Mouse (Mus musculus) embryonic fibroblast, embryonic 13.5 days (primary cell): ENCODE results near the gene Rnf2. TPM values are rescaled to one million over a fixed set of nuclear protein-coding genes. Genes with fewer than 3 reads are reported as not detected.

Experiments used
- H3K27ac ChIP-seq: 2 replicates; pipeline ENCODE4 v1.5.1; 2012; ENCODE audit warnings: low read length, control low read depth, inconsistent platforms; ENCODE audit not compliant: insufficient read depth
- H3K4me1 ChIP-seq: 2 replicates; pipeline ENCODE4 v1.6.1; 2011; ENCODE audit warnings: low read length; ENCODE audit not compliant: control insufficient read depth, insufficient read depth
- H3K4me3 ChIP-seq: 2 replicates; pipeline ENCODE4 v1.5.1; 2011; ENCODE audit warnings: mild to moderate bottlenecking, control low read depth, low read length; ENCODE audit not compliant: insufficient read depth
- CTCF ChIP-seq: IDR thresholded peaks from 2 replicates; pipeline ENCODE4 v1.5.1; 2011; ENCODE audit warnings: mild to moderate bottlenecking, control low read depth, low read length, moderate library complexity, borderline replicate concordance; ENCODE audit not compliant: insufficient read depth
- POLR2A ChIP-seq: IDR thresholded peaks from 2 replicates; pipeline ENCODE4 v1.6.1; 2011; ENCODE audit warnings: low read depth, mild to moderate bottlenecking, control low read depth, low read length, moderate library complexity
- polyA plus RNA-seq: library from polyadenylated mRNA; stranded (reverse); fragments of >200 nt; gene quantifications from 2 replicates; pipeline ENCODE4 v1.2.4, GENCODE M21; 2011; ENCODE audit warnings: low read depth; ENCODE audit not compliant: missing spikeins, insufficient read length

The Rnf2 gene
- polyA plus RNA-seq, 1 experiment = 96.5 TPM

- Histone ChIP-seq H3K4me3 (no peak overlapping the region), H3K27ac (no peak overlapping the region), H3K4me1 (no peaks in the 10 kb centered on the region)
- no peak for TF ChIP-seq POLR2A
- TF ChIP-seq CTCF = no peak
Observed at GRCm38 (mm10) chr1:151450851-151451250, 49.9 kb downstream of the Rnf2 start.

- no peak overlapping the region for H3K4me3 ChIP-seq
- no peak overlapping the region for H3K27ac ChIP-seq
- H3K4me1 ChIP-seq = no peaks in the 10 kb centered on the region
- TF ChIP-seq CTCF = no peak
- no peak for TF ChIP-seq POLR2A
Observed at GRCm38 (mm10) chr1:151449866-151450265, 50.9 kb downstream of the Rnf2 start.

- TF ChIP-seq POLR2A = no peak
- no peak for TF ChIP-seq CTCF
- no peak overlapping the region for H3K4me3 ChIP-seq
- no peaks in the 10 kb centered on the region for H3K4me1 ChIP-seq
- no peak overlapping the region for H3K27ac ChIP-seq
Observed at GRCm38 (mm10) chr1:151435431-151435830, 65.3 kb downstream of the Rnf2 start.

- Histone ChIP-seq H3K4me1 (peaks cover 3% of the 10 kb centered on the region; the same call in 1 of the 2 replicates), H3K27ac (peak overlapping the region; percentile 87; the same call in 1 of the 2 replicates), H3K4me3 (peak overlapping the region; percentile 60)
- no peak for TF ChIP-seq POLR2A
- no peak for TF ChIP-seq CTCF
Observed at GRCm38 (mm10) chr1:151429316-151429715, 71.4 kb downstream of the Rnf2 start.

GRCm38 (mm10) chr1:151428263-151429221 lies 72.2 kb downstream of the Rnf2 start, which contains the start of the genes Swt1 and Trmt1l:
Swt1 (minus strand) TSS chr1:151428455.
Trmt1l (plus strand) TSS chr1:151428542.
- H3K4me3 ChIP-seq = peak within 1 kb of the TSS; percentile 73
- TF ChIP-seq CTCF = no peak
- TF ChIP-seq POLR2A = peak; percentile 94
- H3K27ac ChIP-seq = peak within 1 kb of the TSS; percentile 87
- peaks cover 3% of the 10 kb centered on the region; the same call in 1 of the 2 replicates for H3K4me1 ChIP-seq

GRCm38 (mm10) chr1:151427888-151428262 lies 72.9 kb downstream of the Rnf2 start:
- TF ChIP-seq CTCF (no peak), POLR2A (no peak)
- Histone ChIP-seq H3K27ac (0 out of 2 replicates have a peak overlapping the region, but pooled peaks have one; percentile 13), H3K4me1 (peaks cover 3% of the 10 kb centered on the region; the same call in 1 of the 2 replicates), H3K4me3 (peak overlapping the region; percentile 73)

- peaks cover 3% of the 10 kb centered on the region; the same call in 1 of the 2 replicates for H3K4me1 ChIP-seq
- H3K4me3 ChIP-seq = peak overlapping the region; percentile 73
- TF ChIP-seq POLR2A = no peak
- no peak for TF ChIP-seq CTCF
- H3K27ac ChIP-seq = no peak overlapping the region
Observed at GRCm38 (mm10) chr1:151426947-151427600, 73.7 kb downstream of the Rnf2 start.

GRCm38 (mm10) chr1:151422178-151422577 lies 78.6 kb downstream of the Rnf2 start:
- no peak for TF ChIP-seq CTCF
- no peak for TF ChIP-seq POLR2A
- Histone ChIP-seq H3K4me3 (no peak overlapping the region), H3K4me1 (no peaks in the 10 kb centered on the region), H3K27ac (no peak overlapping the region)

- TF ChIP-seq POLR2A (no peak), CTCF (no peak)
- Histone ChIP-seq H3K4me1 (no peaks in the 10 kb centered on the region), H3K27ac (no peak overlapping the region), H3K4me3 (no peak overlapping the region)
Observed at GRCm38 (mm10) chr1:151409827-151410226, 90.9 kb downstream of the Rnf2 start.

Other genes starting within 250 kb of the Rnf2 start
- 91.0 and 105 TPM in 2 replicates for gene Ivns1abp, start 156.5 kb downstream of the Rnf2 start, polyA plus RNA-seq
- gene Swt1, start 72.5 kb downstream of the Rnf2 start, polyA plus RNA-seq = 15.6 and 19.4 TPM in 2 replicates
- 33.7 and 33.9 TPM in 2 replicates for gene Trmt1l, start 72.4 kb downstream of the Rnf2 start, polyA plus RNA-seq
- 68.1 and 81.6 TPM in 2 replicates for gene Fam129a, start 70.2 kb upstream of the Rnf2 start, polyA plus RNA-seq